Mouse (Mus musculus): ENCODE results near the gene Srsf7.
A peak's percentile ranks its signal among the peaks of the same experiment; 100 is the strongest.
"Not testable (repeated sequence)": the region's sequence is repeated elsewhere in the genome, so short reads cannot be mapped to it uniquely, and the experiment has no call there.

Gene Srsf7

GRCm38 (mm10) chr17:80205657-80206056 lies 1.4 kb downstream of the Srsf7 start:
- no peak for DNase-seq (ENCODE audit: low read depth in 2 of 2, low spot score in 2 of 2)

- DNase-seq (ENCODE audit: low read depth in 2 of 2, low spot score in 2 of 2), result no peak
Measured at GRCm38 (mm10) chr17:80199160-80199778, 7.8 kb downstream of the Srsf7 start.

GRCm38 (mm10) chr17:80193075-80193474 lies 14.0 kb downstream of the Srsf7 start:
- no peak for DNase-seq (ENCODE audit: low read depth in 2 of 2, low spot score in 2 of 2)

DNA sequence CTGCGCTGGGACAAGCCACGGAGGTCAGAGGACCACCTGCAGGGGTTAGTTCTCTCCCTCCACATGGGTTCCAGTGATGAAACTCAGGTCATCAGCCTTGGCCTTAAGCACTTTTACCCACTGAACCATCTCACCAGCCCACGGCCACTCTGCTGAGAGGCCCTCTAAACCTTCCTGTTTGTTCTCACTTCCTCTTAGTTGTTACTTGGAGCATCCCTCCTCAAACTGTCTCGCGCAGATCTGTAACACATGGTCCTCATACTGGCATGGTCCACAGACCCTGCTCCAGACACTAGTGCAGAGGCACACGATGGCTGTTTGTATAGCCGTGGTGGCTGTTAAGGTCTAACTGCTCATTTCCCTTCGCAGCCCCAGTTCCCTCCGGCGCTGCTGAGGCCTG lies 23.5 kb downstream of the Srsf7 start:
- no peak for DNase-seq (ENCODE audit: low read depth in 2 of 2, low spot score in 2 of 2)

- no peak for DNase-seq (ENCODE audit: low read depth in 2 of 2, low spot score in 2 of 2)
Measured at GRCm38 (mm10) chr17:80180468-80180867, 26.6 kb downstream of the Srsf7 start.

GRCm38 (mm10) chr17:80179959-80180358 lies 27.1 kb downstream of the Srsf7 start:
- DNase-seq (ENCODE audit: low read depth in 2 of 2, low spot score in 2 of 2), result peak; percentile 57 to 66

DNA sequence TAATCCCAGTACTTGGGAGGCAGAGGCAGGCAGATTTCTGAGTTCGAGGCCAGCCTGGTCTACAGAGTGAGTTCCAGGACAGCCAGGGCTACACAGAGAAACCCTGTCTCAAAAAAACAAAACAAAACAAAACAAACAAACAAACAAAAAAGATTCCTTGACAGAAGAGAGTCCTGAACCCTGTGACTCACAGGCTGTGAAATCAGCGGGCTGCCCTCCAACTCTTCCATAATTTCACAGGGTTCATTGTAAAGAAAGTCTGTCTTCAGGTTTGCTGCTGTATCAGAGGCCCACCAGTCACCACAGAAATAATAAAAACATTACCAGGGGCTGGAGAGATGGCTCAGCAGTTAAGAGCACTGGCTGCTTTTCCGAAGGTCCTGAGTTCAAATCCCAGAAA lies 28.3 kb downstream of the Srsf7 start:
- not testable (repeated sequence) for DNase-seq (ENCODE audit: low read depth in 2 of 2, low spot score in 2 of 2)

- no peak for DNase-seq (ENCODE audit: low read depth in 2 of 2, low spot score in 2 of 2)
Measured at GRCm38 (mm10) chr17:80175966-80176365, 31.1 kb downstream of the Srsf7 start.

- no peak for DNase-seq (ENCODE audit: low read depth in 2 of 2, low spot score in 2 of 2)
Measured at GRCm38 (mm10) chr17:80175386-80175739, 31.7 kb downstream of the Srsf7 start.

- DNase-seq (ENCODE audit: low read depth in 2 of 2, low spot score in 2 of 2), result peak; percentile 9 to 22
Measured at GRCm38 (mm10) chr17:80174699-80175385, 32.3 kb downstream of the Srsf7 start.

DNA sequence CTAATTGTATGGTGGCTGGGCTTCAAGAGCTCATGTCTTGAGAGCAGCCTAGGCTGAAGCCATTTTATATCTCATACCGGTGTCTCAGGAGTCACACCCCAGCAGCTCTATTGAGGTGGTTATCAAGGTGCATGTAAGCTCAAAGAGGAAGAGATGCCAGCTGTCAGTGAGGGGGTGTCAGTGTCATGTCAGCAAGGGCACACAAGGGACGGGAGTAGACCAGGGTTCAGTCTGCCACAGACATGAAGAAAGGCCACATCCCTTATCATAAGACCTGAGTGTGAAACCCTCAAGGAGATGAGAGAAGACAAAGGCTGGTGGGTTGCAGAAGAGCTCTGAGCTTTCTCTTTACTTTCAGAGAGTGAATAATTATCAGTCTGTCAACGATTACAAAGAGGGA lies 33.0 kb downstream of the Srsf7 start:
- DNase-seq (ENCODE audit: low read depth in 2 of 2, low spot score in 2 of 2), result peak; percentile 7 to 32

GRCm38 (mm10) chr17:80173708-80174107 lies 33.4 kb downstream of the Srsf7 start:
- no peak for DNase-seq (ENCODE audit: low read depth in 2 of 2, low spot score in 2 of 2)

DNA sequence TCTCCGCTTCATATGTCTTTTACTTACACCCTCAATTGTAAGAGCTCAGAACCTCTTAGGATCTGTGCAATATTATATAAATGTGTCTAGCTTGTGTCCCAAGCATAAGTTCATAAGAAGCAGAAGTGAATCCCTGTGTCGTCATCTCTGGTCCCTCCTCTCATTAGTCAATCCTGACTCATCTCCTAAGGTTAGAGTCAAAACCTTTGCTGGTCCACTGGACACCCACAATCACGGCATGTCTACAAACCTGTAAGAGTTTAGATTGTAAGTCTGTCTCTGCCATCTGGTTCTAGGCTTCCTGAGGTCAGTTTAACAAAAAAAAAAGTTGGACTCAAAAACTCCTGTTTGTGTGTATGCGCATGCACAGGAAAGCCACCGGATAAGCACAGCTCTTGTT lies 34.3 kb downstream of the Srsf7 start:
- no peak for DNase-seq (ENCODE audit: low read depth in 2 of 2, low spot score in 2 of 2)

DNA sequence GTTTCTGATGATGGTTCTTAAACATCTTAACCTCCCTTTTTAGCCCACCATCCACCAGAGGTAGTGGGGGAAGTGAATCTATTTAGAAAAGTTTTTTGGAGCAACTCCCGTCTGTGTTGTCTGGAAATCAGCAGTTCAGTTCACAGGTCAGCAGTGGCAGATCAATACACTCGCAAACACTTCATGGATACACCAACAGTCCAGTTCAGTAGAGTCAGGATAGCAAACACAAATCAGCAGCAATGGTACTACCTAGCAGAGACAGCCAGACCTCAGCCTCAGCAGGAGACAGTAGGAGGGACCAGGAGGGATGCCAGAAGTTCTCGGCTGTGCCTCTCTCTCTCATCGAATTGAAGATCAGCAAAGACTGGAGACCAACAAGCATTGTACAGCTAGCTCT lies 35.2 kb downstream of the Srsf7 start:
- DNase-seq (ENCODE audit: low read depth in 2 of 2, low spot score in 2 of 2), result no peak

GRCm38 (mm10) chr17:80170951-80171350 lies 36.2 kb downstream of the Srsf7 start:
- DNase-seq (ENCODE audit: low read depth in 2 of 2, low spot score in 2 of 2), result no peak

DNA sequence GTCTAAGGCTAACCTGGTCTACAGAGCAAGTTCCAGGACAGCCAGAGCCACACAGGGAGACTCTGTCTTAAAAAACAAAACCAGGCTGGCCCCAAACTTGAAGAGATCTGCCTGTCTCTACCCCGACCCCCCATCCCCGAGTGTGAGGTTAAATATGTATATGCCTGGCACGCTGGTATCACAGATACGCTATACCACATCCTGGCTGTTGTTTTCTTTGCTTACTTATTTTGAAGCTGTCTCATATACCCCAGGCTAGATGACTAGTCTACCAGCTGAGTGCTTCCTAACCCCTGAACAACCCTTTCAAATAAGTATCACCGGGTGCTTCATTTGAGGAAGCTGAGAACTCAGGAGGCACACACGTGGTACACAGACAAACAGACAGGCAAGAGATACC lies 37.3 kb downstream of the Srsf7 start:
- no peak for DNase-seq (ENCODE audit: low read depth in 2 of 2, low spot score in 2 of 2)

DNA sequence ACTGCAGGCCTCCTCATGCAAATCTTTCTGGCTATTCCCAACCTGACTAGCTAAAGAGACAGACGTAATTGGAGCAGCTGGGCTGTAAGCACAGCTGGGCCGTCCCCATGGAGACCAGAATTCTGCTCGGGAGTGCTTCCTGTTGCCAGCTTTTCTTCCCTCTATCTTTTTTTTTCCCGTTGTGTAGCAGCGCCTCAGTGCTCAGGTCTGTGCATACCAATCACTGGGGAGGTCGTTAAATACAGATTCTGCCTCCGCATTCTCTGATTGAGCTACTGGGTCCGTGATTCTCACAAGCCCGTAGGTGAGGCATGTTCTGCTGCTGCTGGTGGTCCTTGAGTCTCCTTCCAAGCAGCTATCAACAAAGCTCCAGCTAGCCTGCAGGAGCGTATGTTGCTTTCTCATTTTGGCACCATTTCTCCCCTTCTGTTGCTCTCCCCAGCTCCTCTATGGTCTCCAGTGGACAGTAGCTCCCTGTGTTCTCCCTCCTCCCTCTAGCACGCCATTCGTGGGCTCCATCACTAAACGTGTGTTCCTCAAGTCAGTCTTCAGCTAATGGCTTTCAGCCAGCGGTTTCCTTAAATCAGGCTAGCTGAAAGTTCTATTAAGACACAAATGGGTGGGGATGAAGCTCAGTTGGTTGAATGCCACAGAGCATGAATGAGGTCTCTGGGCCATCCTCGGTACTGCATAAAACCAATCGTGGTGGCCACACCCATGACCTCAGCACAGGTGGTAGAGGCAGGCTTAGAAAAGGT lies 38.5 kb downstream of the Srsf7 start:
- DNase-seq (ENCODE audit: low read depth in 2 of 2, low spot score in 2 of 2), result no peak

DNA sequence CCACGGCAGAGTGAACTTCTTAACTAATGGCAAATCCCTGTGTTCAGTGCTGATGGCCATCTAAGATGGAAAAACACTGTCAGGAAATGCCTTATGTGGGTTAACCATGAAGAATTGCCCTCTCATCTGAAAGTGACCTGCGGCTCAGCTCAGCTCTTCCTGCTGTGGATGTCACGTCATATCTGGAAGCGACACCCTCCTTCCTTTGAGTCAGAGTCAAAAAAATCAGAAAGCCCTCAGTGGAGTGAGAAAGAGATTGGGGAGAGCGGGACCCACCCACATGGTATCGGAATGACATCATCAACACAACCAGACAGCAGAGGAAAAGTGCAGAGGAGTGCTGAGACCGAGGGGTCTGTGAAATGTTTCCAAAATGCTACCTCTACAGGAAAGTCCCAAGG lies 39.3 kb downstream of the Srsf7 start:
- DNase-seq (ENCODE audit: low read depth in 2 of 2, low spot score in 2 of 2), result no peak

DNA sequence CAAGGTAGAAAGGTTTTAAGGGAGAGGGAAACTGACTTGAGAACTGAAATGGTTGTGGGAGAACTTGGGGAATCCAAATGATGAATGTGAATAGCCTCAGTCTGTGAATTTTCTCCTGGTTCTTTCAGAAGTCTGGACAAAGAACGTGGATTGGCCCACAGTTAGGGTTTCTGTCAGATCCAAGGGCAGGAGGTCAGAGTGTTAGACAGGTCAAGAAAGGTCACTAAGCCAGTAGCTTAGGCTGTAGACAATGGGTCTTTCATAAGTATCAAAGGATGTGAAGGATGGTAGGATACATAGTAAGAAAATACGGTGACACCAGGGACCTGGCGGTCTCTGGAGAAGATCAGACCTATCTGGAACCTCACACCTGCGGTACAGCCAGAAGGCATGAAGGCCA lies 39.7 kb downstream of the Srsf7 start:
- DNase-seq (ENCODE audit: low read depth in 2 of 2, low spot score in 2 of 2), result no peak

DNA sequence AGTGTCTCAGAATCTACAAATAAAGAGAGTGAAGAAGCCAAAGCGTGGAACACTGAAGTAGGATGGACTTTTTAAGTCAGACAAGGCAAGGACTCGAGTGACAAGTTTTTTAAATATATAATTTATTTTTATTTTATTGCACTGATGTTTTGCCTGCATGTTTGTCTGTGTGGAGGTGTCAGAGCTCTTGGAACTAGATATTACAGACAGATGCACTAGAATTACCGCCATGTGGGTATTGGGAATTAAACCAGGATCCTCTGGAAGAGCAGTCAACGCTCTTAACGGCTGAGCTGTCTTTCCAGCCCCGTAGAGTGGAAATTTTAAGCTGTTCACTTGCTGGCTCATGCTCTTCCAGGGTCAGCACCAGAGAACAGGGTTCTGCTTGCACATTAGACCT lies 40.8 kb downstream of the Srsf7 start:
- DNase-seq (ENCODE audit: low read depth in 2 of 2, low spot score in 2 of 2), result no peak

- no peak for DNase-seq (ENCODE audit: low read depth in 2 of 2, low spot score in 2 of 2)
Measured at GRCm38 (mm10) chr17:80165741-80166140, 41.4 kb downstream of the Srsf7 start.

DNA sequence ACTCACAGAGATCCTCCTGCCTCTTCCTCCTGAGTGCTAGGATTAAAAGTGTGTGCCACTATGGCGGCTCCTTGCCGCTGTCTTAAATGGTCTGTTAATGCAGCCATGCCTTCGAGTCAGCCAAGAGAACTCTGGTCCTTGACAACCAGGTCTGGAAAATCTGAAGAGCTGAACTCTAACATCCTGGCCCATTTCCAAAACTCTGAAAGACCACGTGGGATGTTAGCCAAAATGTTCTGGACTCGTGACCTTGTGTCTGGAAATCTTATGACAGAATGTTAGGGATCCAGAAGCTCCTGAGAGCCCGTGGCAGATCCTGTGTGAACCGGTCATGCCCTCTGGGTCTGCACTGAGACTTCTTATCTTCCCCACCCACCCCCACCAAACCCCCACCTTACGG lies 43.1 kb downstream of the Srsf7 start:
- no peak for DNase-seq (ENCODE audit: low read depth in 2 of 2, low spot score in 2 of 2)

Data from CD8-positive naive resting alpha-beta T cell, adult 2 months (primary cell).